Mouse (Mus musculus): ENCODE measurements around the gene Npepl1. TPM values are rescaled to one million over a fixed set of nuclear protein-coding genes. Genes with fewer than 3 reads are reported as not detected.

The Npepl1 gene
- polyA plus RNA-seq, 1 experiment from 2014 or later = 20.4 TPM

- 42% methylated on average over 11 of the region's 11 CpGs for WGBS
- DNase-seq (peak; percentile 82), ATAC-seq (ENCODE audit: low FRiP score, low TSS enrichment) (peak; percentile 57; the same call in 1 of the 2 replicates)
- Histone ChIP-seq H3K36me3 (ENCODE audit: control insufficient read depth, insufficient read depth, low read length) (peaks cover 30% of the 10 kb centered on the region), H3K27me3 (ENCODE audit: control insufficient read depth, insufficient read depth, low read length) (no peaks in the 10 kb centered on the region), H3K4me1 (ENCODE audit: control insufficient read depth, insufficient read depth, low read length) (no peaks in the 10 kb centered on the region), H3K4me3 (replicated peaks; ENCODE audit: low read depth, low read length) (no peak overlapping the region), H3K9ac (replicated peaks; ENCODE audit: low read length) (no peak overlapping the region), H3K4me2 (ENCODE audit: low read length) (no peak overlapping the region), H3K27ac (replicated peaks; ENCODE audit: low read depth, low read length) (no peak overlapping the region), H3K9me3 (ENCODE audit: control insufficient read depth, low read length) (no peaks in the 10 kb centered on the region)
These were observed 8.0 kb downstream of the Npepl1 start for GRCm38 (mm10) chr2:174118141-174118540.

DNA sequence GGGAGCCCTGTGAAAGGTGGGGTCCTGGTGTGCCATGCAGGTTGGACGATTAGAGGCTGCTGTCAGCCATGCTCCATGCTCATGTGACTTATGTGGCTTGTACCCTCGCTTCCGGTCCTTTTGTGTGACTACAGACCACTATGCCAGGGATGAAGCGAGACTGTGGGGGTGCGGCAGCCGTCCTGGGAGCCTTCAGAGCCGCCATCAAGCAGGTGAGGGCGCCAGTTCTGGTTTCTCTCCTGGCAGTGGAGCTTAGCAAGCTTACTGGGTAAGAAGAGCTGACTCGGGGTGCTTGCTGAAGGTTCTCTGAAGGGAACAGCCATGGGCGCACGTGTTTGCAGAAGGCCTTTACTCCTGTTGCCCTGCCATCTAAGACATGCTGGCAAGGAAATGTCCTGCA, 9.1 kb downstream of the Npepl1 start:
- H3K27ac ChIP-seq (replicated peaks; ENCODE audit: low read depth, low read length) = no peak overlapping the region
- H3K4me3 ChIP-seq (replicated peaks; ENCODE audit: low read depth, low read length) = no peak overlapping the region
- peaks cover 30% of the 10 kb centered on the region for H3K36me3 ChIP-seq (ENCODE audit: control insufficient read depth, insufficient read depth, low read length)
- H3K4me2 ChIP-seq (ENCODE audit: low read length) = no peak overlapping the region
- DNase-seq (no peak), ATAC-seq (ENCODE audit: low FRiP score, low TSS enrichment) (no peak)
- no peaks in the 10 kb centered on the region for H3K4me1 ChIP-seq (ENCODE audit: control insufficient read depth, insufficient read depth, low read length)
- no peaks in the 10 kb centered on the region for H3K27me3 ChIP-seq (ENCODE audit: control insufficient read depth, insufficient read depth, low read length)
- H3K9ac ChIP-seq (replicated peaks; ENCODE audit: low read length) = no peak overlapping the region
- WGBS = 93% methylated on average over 11 of the region's 11 CpGs
- no peaks in the 10 kb centered on the region for H3K9me3 ChIP-seq (ENCODE audit: control insufficient read depth, low read length)

DNA sequence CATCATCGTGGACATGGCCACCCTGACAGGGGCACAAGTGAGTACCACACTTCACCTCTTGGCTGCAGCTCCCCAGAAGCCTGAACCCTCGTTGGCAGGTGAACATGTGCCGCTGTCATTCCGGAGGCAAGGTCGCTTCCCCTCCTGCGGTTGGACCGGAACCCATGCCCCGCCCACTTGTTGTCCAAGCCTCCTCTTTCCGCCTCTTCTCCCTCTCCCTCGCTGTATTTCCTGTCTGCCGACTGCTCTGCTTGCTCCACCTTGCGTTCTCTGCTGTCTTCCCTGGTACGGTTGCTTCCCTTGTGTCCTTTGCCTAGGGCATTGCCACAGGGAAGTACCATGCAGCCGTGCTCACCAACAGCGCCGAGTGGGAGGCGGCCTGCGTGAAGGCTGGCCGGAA, 10.5 kb downstream of the Npepl1 start:
- Histone ChIP-seq H3K4me2 (ENCODE audit: low read length) (no peak overlapping the region), H3K4me3 (replicated peaks; ENCODE audit: low read depth, low read length) (no peak overlapping the region), H3K36me3 (ENCODE audit: control insufficient read depth, insufficient read depth, low read length) (peaks cover 30% of the 10 kb centered on the region), H3K9ac (replicated peaks; ENCODE audit: low read length) (no peak overlapping the region), H3K27ac (replicated peaks; ENCODE audit: low read depth, low read length) (no peak overlapping the region), H3K27me3 (ENCODE audit: control insufficient read depth, insufficient read depth, low read length) (no peaks in the 10 kb centered on the region), H3K4me1 (ENCODE audit: control insufficient read depth, insufficient read depth, low read length) (no peaks in the 10 kb centered on the region), H3K9me3 (ENCODE audit: control insufficient read depth, low read length) (no peaks in the 10 kb centered on the region; the same call in 1 of the 2 replicates)
- WGBS = 96% methylated on average over 19 of the region's 19 CpGs
- ATAC-seq (ENCODE audit: low FRiP score, low TSS enrichment) = no peak
- no peak for DNase-seq

DNA sequence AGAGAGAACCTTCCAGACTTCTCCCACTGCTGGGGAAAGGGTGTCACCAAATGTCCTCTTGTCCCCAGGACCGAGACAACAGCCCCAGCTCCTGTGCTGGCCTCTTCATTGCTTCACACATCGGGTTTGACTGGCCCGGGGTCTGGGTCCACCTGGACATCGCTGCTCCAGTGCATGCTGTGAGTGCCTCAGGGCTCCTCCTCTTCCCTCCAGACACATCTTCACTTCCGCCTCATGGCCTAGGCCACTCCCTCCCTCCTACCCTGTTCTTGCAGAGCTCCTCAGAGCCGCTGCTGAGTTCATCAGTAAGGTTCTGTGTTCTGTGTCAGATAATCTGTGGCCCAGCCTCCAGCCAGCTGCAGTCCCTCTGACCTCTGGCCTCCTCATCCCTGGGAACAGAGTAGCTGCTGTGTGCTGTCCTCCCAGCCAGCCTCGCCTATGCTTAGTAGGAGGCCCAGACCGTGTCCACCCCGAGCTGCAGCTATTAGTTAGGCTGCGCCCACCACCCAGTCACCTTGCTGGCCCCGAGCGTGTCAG, 11.3 kb downstream of the Npepl1 start:
- 78% methylated on average over 12 of the region's 12 CpGs for WGBS
- Histone ChIP-seq H3K4me3 (replicated peaks; ENCODE audit: low read depth, low read length) (no peak overlapping the region), H3K27me3 (ENCODE audit: control insufficient read depth, insufficient read depth, low read length) (no peaks in the 10 kb centered on the region), H3K4me1 (ENCODE audit: control insufficient read depth, insufficient read depth, low read length) (peaks cover 2% of the 10 kb centered on the region; the same call in 1 of the 2 replicates), H3K9me3 (ENCODE audit: control insufficient read depth, low read length) (no peaks in the 10 kb centered on the region; the same call in 1 of the 2 replicates), H3K4me2 (ENCODE audit: low read length) (no peak overlapping the region), H3K36me3 (ENCODE audit: control insufficient read depth, insufficient read depth, low read length) (peaks cover 30% of the 10 kb centered on the region), H3K27ac (replicated peaks; ENCODE audit: low read depth, low read length) (no peak overlapping the region), H3K9ac (replicated peaks; ENCODE audit: low read length) (no peak overlapping the region)
- ATAC-seq (ENCODE audit: low FRiP score, low TSS enrichment) (no peak), DNase-seq (no peak)

- ATAC-seq (ENCODE audit: low FRiP score, low TSS enrichment) = no peak
- peaks cover 30% of the 10 kb centered on the region for H3K36me3 ChIP-seq (ENCODE audit: control insufficient read depth, insufficient read depth, low read length)
- WGBS = 86% methylated on average over 2 of the region's 2 CpGs
These were observed 12.2 kb downstream of the Npepl1 start for GRCm38 (mm10) chr2:174122331-174122730.

DNA sequence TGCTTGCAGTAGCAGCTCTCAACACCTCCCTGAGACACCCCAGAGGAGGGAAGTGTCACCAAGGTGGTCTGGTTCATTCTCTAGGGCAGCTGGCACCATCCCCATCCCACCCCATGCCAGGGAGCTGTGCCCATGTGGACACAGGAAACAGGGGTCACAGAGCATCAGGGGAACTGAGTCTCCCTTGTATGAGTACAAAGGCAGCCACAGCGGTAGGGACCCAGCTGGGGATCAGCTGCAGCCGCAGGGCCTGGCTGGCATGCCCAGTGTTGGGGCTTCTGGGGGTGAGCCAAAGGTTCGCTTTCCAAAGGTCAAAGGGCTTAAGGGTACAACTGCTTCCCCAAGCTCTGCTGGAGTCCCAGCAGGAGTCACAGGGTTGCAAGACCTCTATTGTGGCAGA, 13.6 kb downstream of the Npepl1 start:
- ATAC-seq (ENCODE audit: low FRiP score, low TSS enrichment) = no peak
- no peaks in the 10 kb centered on the region for H3K27me3 ChIP-seq (ENCODE audit: control insufficient read depth, insufficient read depth, low read length)
- no peak overlapping the region for H3K4me3 ChIP-seq (replicated peaks; ENCODE audit: low read depth, low read length)
- DNase-seq = no peak
- H3K27ac ChIP-seq (replicated peaks; ENCODE audit: low read depth, low read length) = no peak overlapping the region
- peaks cover 14% of the 10 kb centered on the region for H3K4me1 ChIP-seq (ENCODE audit: control insufficient read depth, insufficient read depth, low read length)
- no peak overlapping the region for H3K4me2 ChIP-seq (ENCODE audit: low read length)
- WGBS = 85% methylated on average over 3 of the region's 3 CpGs
- peaks cover 28% of the 10 kb centered on the region for H3K36me3 ChIP-seq (ENCODE audit: control insufficient read depth, insufficient read depth, low read length)
- no peaks in the 10 kb centered on the region; the same call in 1 of the 2 replicates for H3K9me3 ChIP-seq (ENCODE audit: control insufficient read depth, low read length)
- H3K9ac ChIP-seq (replicated peaks; ENCODE audit: low read length) = no peak overlapping the region

More at GRCm38 (mm10) chr2:174122331-174122730, 12.2 kb downstream of the Npepl1 start:
- Histone ChIP-seq H3K27ac (replicated peaks; ENCODE audit: low read depth, low read length) (no peak overlapping the region), H3K4me1 (ENCODE audit: control insufficient read depth, insufficient read depth, low read length) (peaks cover 10% of the 10 kb centered on the region), H3K4me2 (ENCODE audit: low read length) (no peak overlapping the region), H3K9ac (replicated peaks; ENCODE audit: low read length) (no peak overlapping the region), H3K4me3 (replicated peaks; ENCODE audit: low read depth, low read length) (no peak overlapping the region), H3K27me3 (ENCODE audit: control insufficient read depth, insufficient read depth, low read length) (no peaks in the 10 kb centered on the region), H3K9me3 (ENCODE audit: control insufficient read depth, low read length) (no peaks in the 10 kb centered on the region; the same call in 1 of the 2 replicates)
- DNase-seq = no peak

- H3K9ac ChIP-seq (replicated peaks; ENCODE audit: low read length) = no peak overlapping the region; the same call in 1 of the 2 replicates
- no peaks in the 10 kb centered on the region for H3K27me3 ChIP-seq (ENCODE audit: control insufficient read depth, insufficient read depth, low read length)
- H3K4me3 ChIP-seq (replicated peaks; ENCODE audit: low read depth, low read length) = peak overlapping the region; percentile 10; the same call in 1 of the 2 replicates
- H3K4me1 ChIP-seq (ENCODE audit: control insufficient read depth, insufficient read depth, low read length) = peaks cover 14% of the 10 kb centered on the region
- no peaks in the 10 kb centered on the region; the same call in 1 of the 2 replicates for H3K9me3 ChIP-seq (ENCODE audit: control insufficient read depth, low read length)
- DNase-seq (peak; percentile 83), ATAC-seq (ENCODE audit: low FRiP score, low TSS enrichment) (peak; percentile 75)
- 8% methylated on average over 18 of the region's 21 CpGs for WGBS
- peaks cover 10% of the 10 kb centered on the region for H3K36me3 ChIP-seq (ENCODE audit: control insufficient read depth, insufficient read depth, low read length)
- H3K4me2 ChIP-seq (ENCODE audit: low read length) = peak overlapping the region; percentile 39
- 0 out of 2 replicates have a peak overlapping the region, but pooled peaks have one; percentile 8 for H3K27ac ChIP-seq (replicated peaks; ENCODE audit: low read depth, low read length)
These were observed 16.6 kb downstream of the Npepl1 start for GRCm38 (mm10) chr2:174126522-174127375.

DNA sequence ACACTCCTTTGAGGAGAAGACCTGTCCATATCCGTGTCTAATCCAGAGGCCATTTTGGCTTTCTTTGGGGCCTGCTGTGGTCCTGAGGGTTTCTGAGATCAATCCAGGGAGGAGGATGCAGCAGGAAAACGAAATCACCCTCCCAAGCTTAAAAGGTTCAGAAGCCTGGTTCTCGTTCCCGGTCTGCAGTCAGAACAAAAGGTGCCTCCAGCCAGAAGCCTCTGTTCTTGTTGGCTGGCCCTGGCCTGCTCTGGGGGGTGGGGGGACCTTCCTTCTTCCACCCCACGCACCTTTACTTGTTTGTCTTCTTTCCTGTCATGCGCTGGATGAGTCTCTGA, 17.2 kb downstream of the Npepl1 start:
- Histone ChIP-seq H3K4me3 (replicated peaks; ENCODE audit: low read depth, low read length) (no peak overlapping the region), H3K36me3 (ENCODE audit: control insufficient read depth, insufficient read depth, low read length) (peaks cover 4% of the 10 kb centered on the region; the same call in 1 of the 2 replicates), H3K27ac (replicated peaks; ENCODE audit: low read depth, low read length) (0 out of 2 replicates have a peak overlapping the region, but pooled peaks have one; percentile 8), H3K4me1 (ENCODE audit: control insufficient read depth, insufficient read depth, low read length) (peaks cover 14% of the 10 kb centered on the region), H3K9me3 (ENCODE audit: control insufficient read depth, low read length) (no peaks in the 10 kb centered on the region; the same call in 1 of the 2 replicates), H3K9ac (replicated peaks; ENCODE audit: low read length) (no peak overlapping the region; the same call in 1 of the 2 replicates), H3K27me3 (ENCODE audit: control insufficient read depth, insufficient read depth, low read length) (no peaks in the 10 kb centered on the region), H3K4me2 (ENCODE audit: low read length) (peak overlapping the region; percentile 39)
- ATAC-seq (ENCODE audit: low FRiP score, low TSS enrichment) (no peak), DNase-seq (peak; percentile 24)
- WGBS = 16% methylated on average over 6 of the region's 6 CpGs

Measured in midbrain, embryonic 14.5 days (tissue).